Mouse (Mus musculus) gastrocnemius, adult 18-20 months (tissue): ENCODE data around the gene Nsun2. TPM values are rescaled to one million over a fixed set of nuclear protein-coding genes. Genes with fewer than 3 reads are reported as not detected.
A peak's percentile ranks its signal among the peaks of the same experiment; 100 is the strongest.
"Not testable (repeated sequence)": the region's sequence is repeated elsewhere in the genome, so short reads cannot be mapped to it uniquely, and the experiment has no call there.

Experiments
- DNase-seq: peaks from one replicate; pipeline ENCODE4 v3.0.0; 2021; ENCODE audit warnings: low spot score
- total RNA-seq, 2 experiments: library from RNA; stranded (reverse); gene quantifications; 2 replicates each; pipeline ENCODE4 v1.2.3; 2021

The Nsun2 gene
- total RNA-seq, 2 experiments from 2014 or later: 42.4 to 46.5 TPM

DNA sequence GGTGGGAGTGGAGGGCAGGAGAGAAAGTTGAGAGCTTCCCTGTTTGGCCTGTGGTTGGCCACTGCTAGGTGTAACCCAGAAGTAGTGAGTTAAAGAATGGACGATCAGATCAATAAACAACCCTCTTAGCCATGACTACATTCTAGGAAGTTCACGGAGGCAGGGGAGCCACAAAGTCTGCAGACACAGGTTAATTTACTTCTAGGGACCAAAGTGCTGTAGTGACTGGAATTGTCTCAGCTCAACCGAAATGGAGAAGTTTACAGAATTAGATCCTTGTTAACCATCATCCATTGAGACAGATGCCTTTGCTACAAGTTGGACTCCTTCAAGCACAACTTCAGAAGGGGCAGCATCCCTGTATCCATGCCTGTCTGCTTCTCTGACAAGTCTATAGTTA, 54.3 kb downstream of the Nsun2 start:
- DNase-seq: no peak

DNA sequence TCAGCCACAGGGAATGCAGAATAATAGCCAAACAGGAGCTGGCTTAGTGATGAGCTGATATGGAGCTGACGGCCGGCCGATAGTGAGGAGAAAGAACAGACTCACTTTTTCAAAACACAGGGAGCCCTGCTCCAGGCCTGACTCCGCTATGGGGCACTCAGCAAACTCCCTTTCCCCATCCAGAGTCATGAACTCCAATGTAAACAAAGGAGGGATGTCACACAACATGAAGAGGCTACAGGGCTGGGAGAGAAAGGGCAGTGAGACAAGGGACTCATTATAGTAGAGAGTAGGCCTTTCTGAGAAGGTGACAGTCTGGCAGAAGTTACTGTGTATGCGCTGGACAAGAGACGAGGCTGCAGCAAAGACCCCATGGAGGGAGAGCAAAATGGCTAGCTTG, 54.7 kb downstream of the Nsun2 start:
- no peak for DNase-seq

DNA sequence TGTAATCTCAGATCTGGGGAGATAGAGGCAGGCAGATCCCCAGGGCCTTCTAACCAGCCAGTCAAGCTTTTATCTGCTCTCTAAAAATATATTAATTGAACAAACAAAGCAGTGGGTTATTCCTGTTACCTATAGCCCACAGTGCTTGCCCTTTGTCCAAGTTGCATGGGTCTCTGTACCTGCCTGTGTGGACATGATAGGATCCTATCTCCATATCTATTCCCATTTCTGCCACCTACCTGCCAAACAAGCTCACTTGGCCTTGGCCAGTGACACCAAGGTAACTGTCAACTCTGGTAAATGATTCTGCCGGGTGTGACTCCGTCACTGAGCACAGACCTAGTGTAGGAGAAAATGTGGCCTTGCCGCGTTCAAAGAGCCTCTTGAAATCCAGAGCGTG, 57.8 kb downstream of the Nsun2 start:
- DNase-seq: no peak

DNA sequence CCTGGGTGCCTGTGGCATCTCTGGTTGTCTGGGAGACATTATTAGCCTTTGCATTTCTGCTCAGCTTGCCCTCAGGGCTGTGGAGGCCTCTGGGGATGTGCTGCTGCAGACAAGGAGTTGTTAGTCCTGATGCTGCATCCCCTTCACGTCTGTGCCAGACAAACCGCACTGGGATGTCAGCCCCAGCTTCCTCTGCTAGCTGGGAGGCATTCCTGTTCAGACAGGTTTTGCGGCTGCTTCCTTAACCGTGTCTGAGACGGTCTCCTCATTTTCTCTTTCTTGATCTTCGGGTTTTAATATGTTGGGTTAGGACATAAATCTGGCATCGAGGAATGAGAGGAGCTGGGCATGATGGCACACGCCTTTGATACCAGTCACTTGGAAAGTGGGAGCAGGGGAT, 58.7 kb downstream of the Nsun2 start:
- no peak for DNase-seq

DNA sequence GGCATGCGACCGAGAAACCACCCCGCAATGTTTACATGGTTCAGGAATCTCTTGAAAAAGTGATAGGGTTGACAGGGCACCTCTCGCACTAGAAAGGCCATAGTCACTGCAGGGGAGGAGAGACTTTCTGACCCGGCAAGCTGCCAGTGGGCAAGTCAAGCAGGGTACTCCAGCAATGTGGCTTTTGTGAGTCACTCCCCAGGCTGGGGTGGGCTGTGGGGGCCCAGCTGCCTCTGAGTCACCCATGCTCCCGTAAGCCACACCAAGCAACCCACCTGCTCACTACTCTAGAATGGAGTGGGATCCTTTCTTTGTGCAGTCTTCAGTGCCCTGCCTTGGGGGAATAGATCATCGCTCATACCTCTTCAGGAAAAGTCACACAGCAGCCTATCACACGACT, 59.9 kb downstream of the Nsun2 start:
- no peak for DNase-seq

DNA sequence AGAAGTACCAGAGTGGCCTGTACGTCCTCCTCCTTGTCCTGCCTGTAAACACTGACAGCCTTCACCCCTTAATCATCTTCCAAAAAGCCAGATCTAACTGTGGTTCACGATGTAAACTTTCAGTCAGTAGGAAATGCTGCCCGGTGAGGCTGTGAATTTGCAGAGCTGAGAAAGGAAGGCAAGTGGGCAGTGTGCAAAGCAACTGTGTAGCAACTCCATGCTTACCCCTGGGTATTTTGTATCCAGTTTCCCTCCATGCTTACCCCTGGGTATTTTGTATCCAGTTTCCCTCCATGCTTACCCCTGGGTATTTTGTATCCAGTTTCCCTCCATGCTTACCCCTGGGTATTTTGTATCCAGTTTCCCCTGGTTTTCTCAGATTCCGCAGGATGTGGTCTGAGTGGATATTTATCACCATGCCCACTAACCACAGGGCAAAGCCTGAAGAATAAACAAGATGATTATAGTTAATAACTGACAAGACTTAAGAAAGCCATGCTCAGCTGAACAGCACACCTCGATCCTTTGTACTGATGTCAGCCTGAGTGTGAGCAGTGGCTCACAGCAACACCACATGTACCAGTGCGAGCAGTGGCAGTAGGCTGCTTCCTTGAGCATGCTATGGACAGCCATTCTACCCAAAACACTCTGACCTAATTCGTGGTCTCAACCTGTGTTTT, 61.2 kb downstream of the Nsun2 start:
- DNase-seq: no peak

DNA sequence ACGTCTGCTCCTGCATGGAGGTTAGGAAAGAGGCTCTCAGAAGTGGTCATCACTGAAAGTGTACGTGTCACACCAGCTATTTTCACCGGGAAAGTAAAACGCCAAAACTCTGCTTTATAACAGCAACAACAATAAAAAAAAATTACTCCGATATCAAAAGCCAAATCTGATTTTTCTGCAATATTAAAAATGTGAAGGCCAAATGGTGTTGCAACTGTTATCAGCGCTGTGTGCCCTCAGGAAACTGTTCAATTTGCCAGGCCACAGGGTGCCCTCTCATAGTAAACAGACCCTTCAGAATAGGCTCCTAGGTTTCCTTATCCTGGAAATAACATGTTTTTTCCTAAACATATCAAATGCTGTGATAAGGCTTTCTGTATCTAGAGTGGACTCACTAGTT, 62.4 kb downstream of the Nsun2 start:
- DNase-seq: no peak

DNA sequence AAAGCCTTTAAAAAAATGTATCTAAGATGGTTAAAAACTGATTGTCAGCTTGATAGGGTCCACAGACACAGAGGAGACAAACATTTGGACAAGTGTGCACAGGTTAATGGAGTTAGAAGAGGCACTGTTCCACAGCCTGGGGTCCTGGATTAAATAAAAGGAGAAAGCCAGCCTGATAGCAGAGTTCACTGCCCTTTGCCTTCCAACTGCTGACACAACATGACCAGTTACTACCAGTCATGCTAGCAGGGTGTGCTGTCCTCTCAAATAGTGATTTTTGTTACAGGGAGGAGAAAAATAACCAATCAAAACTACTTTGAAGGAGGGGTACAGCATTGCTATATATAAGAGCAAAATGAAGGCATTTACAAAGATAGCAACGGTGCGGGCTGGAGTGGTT, 63.0 kb downstream of the Nsun2 start:
- no peak for DNase-seq

DNA sequence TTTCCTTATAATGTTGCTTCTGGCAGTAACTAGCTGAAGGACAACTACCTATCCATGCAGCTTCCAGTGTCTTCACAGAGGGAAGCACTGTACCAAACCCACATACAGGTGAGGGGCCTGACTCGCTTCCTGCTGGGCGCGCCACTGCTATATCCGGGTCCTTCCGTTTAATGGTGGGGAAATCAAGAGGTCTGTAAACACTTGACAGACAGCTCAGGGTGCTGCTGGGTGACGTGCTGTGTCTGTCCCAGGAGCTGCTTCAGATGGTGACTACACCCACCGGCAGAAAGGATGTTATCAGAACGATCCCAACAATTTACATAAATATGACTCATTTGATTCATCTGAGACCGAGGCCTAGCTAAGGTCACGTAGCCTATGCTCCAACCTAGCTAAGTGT, 65.3 kb downstream of the Nsun2 start:
- no peak for DNase-seq

DNA sequence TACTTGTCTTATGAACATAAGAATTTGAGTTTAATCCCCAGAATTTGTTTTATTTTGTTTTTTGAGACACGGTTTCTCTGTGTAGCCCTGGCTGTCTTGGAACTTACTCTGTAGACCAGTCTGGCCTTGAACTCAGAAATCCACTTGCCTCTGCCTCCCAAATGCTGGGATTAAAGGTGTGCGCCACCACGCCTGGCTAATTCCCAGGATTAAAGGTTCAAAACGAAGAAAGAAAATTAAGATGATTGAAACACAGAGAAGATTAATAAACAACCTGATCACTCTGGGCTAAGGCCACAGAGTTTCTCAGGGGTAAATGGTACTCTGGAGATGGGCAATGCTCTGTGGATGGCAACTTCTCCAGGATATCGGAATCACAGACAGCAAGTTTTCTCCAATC, 67.3 kb downstream of the Nsun2 start:
- not testable (repeated sequence) for DNase-seq

DNA sequence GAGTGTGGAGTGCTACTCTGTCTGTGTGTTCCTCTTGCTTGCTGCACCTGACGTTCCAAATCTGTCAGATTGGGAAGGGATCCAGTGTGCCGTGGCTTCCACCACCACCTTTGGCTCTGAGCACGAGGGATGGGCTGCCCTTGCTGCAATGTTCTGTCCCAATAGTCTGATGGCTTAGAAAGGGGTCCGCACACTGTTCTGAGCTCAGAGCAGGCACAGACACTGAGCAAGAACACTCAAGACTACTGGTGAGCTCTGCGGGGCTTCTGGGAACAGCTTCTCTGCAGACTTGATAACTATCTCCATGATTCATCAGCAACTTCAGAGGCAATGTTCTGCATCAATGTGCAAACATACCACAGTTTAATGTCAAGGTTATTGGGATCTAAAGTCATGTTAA, 67.8 kb downstream of the Nsun2 start:
- DNase-seq: no peak

DNA sequence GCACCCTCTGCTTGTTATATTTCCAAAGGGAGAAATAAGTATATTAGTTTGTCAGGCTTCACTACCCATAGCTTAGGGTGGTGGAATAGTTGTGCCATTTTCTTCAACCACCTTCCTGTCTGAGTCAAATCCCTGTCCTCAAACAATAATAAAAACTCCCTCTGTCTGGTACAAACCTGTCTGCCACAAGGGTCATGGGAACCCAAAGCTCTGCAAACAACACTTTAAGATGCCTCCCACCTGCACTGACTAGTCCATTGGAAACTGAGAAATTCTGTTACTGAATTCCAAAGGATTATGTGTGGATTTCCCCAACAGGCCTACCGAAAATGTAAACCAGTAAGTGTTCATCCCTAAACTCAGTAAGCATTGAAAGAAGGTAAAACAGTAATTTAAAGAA, 71.1 kb downstream of the Nsun2 start:
- no peak for DNase-seq

DNA sequence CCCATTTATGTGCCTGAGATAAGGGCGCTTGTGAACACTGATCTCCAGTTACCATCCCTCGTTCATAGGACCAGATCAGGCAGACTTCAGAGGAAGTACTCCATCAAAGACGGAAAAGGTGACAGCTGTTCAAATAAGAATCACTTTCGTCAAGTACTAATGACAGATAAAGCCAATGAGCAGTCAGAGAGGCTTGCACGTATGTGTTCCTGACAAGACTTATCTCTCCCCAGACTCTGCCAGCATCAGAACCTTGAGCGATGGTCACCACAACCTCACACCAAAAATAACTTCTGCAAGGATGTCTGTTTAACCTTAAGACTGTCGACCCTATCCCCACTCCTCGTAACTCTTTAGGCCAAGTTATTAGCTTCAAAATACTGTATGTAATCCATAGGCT, 75.2 kb downstream of the Nsun2 start:
- DNase-seq: no peak

DNA sequence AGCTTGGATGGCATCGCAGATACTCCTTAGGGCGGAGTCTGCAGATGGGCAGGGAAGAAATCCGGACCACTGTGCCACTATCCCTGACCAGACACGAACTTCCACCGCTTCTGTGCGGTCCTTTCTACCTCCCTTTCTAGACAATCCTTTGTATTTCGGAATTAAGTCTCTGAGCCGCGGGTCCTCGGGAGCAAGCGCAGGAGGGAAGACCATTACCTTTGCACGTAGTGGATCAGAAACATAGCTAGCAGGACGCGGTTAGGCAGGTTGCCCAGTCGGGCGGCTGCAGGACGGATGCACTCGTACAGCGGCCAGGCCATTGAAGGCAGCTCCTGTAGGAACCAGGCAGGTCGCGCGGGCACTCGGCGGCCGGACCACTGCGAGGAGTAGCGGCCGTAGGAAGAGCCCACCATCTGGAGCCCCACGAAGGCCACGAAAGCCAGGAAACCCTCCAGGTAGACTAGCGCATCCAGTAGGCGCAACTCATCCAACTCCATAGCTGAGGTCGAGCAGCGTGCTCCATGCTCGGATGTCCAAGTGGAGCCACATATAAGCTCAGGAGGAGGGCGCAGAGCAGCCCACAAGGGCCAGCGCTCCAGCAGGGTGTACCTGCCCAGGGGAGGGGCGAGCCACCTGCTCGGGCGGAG, 77.3 kb downstream of the Nsun2 start:
- no peak for DNase-seq

DNA sequence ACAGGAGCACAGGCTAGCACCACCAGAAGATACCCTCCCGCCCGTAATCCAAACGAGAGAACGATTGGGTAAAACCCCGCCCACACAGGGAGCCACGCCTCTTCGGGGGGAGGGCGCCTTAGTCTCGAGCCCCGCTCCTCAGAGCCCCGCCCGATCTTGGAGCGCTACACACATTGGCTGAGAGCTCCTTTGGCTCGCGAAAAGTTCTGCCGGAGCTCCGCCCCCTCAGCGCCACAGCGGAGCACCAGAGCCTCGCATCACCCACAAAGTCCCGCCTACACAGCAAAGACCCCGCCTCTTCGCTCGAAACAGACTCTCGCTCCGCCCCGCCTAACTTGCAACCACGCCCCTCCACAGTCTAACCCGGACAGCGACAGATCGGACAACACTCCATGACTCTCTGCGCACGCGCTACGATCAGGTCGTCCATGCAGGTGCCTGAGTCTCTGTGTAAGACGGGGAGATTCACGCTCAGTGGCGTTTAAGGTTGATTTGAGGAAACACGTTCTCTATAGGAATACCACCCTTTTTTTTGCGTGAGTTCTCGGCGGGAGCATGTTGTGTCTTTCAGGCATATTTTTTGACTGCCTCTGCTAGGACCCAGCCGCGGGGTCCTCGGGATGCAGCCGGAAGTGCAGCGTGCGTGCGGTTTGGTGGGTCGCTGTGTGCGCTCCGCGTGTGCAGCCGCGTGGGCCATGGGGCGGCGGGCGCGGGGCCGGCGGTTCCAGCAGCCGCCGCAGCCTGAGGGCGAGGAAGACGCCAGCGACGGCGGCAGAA, 78.0 kb downstream of the Nsun2 start, which contains the start of gene Srd5a1:
Srd5a1 (minus strand) TSS at position 45 of the 777 bp plus-strand sequence.
- peak; percentile 100 for DNase-seq

DNA sequence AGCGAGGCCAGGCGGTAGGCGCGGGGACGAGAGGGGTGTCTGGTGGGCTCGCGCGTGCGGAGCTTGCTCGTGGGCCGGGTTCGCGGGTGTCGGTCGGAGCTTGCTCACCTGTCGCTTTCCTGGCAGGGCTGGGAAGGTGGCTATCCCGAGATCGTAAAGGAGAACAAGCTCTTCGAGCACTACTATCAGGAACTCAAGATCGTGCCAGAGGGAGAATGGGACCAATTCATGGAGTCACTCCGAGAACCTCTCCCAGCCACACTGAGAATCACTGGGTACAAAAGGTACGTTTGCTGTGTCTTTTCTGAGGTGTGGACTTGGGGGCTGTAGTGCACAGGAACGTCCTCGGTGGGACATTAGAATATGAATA, 78.6 kb downstream of the Nsun2 start:
- DNase-seq: no peak

DNA sequence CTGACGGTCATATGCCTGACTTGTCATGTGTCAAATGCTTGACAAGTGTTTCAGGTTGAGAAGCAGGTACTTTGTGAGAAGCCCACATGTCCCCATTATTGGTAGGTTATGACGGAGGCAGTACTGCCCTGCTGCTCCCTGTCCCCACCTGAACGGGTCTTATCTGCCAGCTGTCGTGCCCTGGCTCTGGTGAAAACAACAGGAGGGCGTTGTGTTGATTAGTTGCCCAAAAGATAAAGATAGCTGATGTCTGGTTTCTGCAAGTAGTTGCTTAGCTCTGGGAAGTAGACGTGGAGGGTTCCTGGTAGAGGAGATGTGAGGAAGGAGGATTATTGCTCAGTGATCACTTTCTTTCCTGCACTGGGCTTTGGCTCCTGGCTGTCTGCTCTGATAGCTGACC, 83.2 kb downstream of the Nsun2 start:
- DNase-seq: no peak

DNA sequence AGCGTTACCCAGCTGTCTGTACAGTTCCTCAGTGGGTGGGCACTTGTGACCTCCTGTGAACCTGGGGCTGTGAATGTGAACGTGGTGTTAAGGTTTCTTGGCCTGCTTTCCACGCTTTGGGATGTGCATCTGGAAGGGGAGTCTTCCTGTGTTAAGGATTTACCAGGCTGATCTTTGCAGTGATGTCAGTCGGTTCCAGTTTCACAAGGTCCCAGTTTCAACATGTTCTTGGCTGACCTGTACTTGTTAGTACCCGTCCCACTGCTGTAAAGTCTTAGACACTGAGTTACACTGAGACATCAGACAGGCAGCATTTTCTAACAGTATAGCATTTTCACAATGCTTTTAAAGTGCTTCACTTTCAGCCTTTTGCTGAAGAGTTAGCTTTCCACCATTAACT, 90.3 kb downstream of the Nsun2 start:
- peak; percentile 14 for DNase-seq

DNA sequence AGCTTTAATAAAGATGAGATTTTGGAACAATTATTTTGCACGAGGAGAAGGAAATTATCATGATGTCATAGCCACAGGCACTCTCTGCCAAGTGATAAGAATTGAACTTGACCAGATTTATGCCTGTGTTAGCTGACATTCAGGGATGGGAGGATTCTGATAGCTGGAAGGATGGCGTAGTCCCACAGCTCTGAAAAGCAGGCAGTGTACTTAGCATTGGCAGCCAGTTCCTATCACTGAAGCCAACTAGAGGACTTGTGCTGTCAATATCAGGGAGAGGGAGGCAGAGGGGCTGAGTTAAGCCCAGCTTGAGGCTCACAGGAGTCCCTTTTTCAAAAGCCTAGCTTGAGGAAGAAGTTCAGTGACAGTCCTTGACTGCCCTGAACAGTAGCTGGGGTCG, 91.0 kb downstream of the Nsun2 start:
- no peak for DNase-seq

DNA sequence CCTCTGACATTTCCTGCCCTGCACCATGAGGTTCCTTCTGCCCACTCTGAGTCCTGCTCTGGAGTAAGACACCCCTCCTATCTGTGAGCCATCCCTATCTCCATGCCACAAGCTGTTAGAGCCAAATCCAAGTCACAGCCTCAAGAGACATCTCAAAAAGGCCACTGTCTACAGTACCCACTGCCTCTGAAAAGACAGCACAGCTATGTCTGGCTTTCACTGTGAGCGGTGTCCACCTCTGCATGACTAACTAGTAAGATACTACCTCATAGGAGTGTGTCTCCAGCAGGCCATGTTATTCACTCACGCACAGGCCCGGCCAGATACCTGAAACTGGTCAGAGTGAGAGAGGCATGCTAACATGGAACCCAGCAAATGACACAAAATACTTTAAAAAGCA, 94.4 kb downstream of the Nsun2 start:
- no peak for DNase-seq

DNA sequence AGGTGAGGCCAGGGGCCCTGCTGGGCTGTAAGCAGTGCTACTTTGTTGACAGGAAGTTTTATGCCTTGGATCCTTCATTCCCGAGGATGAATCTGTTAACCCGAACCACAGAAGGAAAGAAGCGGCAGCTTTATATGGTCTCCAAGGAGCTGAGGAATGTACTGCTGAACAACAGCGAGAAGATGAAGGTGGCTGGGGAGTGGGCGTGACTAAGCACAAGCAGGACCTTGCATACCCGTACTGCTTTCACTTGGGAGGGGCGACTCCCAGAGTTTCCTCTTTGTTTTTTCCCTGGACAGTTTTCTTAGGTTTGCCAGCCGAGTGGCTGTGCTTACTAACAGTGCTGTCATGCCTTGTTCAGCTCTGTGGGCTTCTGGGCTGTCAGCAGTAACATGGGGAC, 97.0 kb downstream of the Nsun2 start:
- no peak for DNase-seq

DNA sequence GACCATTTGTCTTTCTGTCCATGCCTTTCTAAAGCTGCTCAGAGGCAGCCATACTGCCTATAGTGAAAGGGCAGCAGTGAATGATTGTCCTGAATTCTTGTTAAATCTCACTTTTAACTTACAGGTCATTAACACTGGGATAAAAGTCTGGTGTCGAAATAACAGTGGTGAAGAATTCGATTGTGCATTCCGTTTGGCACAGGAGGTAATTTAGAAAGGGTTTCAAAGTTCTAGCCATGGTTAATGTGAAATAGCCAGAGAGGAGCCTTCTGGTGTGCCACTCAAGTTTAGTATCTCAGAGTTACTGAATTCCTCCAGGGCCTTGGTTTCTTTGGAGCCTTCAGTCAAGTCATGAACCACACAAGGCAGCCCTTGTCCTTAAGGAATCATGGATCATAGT, 97.6 kb downstream of the Nsun2 start:
- no peak for DNase-seq

DNA sequence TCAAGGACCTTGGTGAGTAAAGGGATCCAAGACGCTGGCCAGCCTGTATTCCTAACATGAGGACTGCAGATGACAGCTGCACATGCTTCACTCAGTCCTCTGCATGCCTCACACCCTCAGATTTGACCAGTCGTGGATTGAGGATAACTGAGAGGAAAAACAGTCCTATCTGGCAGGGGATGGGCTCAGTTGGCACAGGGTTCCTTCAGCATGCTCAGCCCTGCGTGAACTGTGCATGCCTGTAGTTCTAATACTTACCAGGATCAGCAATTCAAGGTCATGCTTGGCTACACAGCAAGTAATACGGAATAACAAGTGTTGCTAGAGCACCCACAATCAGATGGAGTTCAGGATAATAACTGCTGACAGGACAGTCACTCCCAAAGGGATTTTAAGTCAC, 98.1 kb downstream of the Nsun2 start:
- DNase-seq: no peak
